Mouse (Mus musculus) kidney, postnatal 25 days (tissue): ENCODE measurements around the gene Gm3194.
"Not testable (repeated sequence)": the region's sequence is repeated elsewhere in the genome, so short reads cannot be mapped to it uniquely, and the experiment has no call there.

Experiments used
- DNase-seq, 2 experiments: peaks; one replicate each; pipeline ENCODE4 v3.0.0; 2021; ENCODE audit warnings: mixed read lengths in 2 of 2

Gene Gm3194

DNA sequence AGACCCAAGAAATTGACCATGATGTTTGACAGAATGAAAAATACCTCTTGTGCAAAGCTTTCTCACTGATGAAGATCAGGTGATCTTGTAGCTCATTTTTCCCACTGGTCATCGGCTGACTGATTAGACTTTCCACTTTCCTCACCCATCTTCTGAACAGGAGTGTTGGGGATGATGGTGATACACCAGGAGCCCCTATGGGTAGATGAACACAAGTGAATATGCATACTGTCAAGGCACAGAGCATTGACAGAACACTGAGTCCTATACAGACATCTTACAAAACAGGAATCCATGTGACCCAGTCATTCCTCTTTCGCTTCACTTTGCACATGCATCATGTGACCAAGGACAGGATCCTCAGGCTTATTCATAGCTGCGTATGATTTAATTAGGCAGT lies at the start of gene Gm3194:
Gm3194 (minus strand) TSS at position 101 of the 400 bp plus-strand sequence.
- DNase-seq: not testable (repeated sequence)

DNA sequence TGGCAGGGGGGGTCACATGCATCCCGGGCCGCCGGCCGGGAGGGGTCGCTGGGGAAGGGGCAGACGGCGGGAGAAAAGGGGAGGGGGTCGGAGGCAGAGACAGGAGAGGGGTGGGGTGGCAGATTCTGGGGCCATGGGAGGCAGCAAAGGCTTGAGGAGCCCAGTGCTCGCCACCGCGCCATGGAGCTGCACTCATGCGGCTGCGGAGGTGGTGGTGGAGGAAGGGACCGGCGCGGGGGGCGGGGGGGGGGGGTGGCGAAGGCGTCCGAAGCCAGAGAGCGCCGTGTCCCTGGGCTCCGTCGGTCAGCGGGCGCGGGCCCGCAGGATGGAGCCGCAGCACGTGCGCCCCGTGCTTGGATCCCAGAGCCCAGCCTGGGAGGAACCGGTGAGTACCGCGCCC lies 46.1 kb upstream of the Gm3194 start, which contains the start of gene Gm3488:
Gm3488 (plus strand) TSS at position 301 of the 400 bp plus-strand sequence.
- not testable (repeated sequence) for DNase-seq

GRCm38 (mm10) chr14:5483907-5484306 lies 28.6 kb upstream of the Gm3194 start, which contains the start of gene Gm3187:
Gene Gm3187, plus strand, starts transcription at chr14:5484207.
- DNase-seq: not testable (repeated sequence)

- DNase-seq: not testable (repeated sequence)
Measured at GRCm38 (mm10) chr14:5477730-5478129, 22.5 kb upstream of the Gm3194 start, which contains the start of gene Gm8246. Gene Gm8246, minus strand, starts transcription at chr14:5477830.

- DNase-seq: not testable (repeated sequence)
Measured at GRCm38 (mm10) chr14:5460469-5460868, 5.2 kb upstream of the Gm3194 start.

DNA sequence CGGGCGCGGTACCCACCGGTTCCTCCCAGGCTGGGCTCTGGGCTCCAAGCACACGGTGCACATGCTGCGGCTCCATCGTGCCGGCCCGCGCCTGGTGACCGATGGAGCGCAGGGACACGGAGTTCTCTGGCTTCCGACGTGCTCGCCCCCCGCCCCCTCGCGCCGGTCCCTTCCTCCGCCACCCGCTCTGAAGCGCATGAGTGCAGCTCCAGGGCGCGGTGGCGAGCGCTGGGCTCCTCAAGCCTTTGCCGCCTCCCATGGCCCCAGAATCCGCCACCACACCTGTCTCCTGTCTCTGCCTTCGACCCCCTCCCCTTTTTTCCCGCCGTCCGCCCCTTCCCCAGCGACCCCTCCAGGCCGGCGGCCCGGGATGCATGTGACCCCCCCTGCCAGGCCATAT lies 66.3 kb downstream of the Gm3194 start, which contains the start of gene Gm3500:
Gm3500 (minus strand) TSS at position 101 of the 400 bp plus-strand sequence.
- not testable (repeated sequence) for DNase-seq
